Mouse (Mus musculus) liver, postnatal 0 days (tissue): ENCODE measurements around the gene Gm20696. TPM values are rescaled to one million over a fixed set of nuclear protein-coding genes. Genes with fewer than 3 reads are reported as not detected.

ENCODE experiments used
- ATAC-seq: fragments of 200-750 bp; cut with Nextera tagmentation; 2 replicates; pipeline ENCODE4 v1.8.0; 2017; ENCODE audit warnings: mild to moderate bottlenecking, moderate library complexity
- DNase-seq: peaks from one replicate; pipeline ENCODE4 v3.0.0-alpha.2; 2016
- H3K27ac ChIP-seq: fragments of 300-500 bp; sonication (generic); 2 replicates; pipeline ENCODE4 v1.5.1; 2014; ENCODE audit warnings: antibody characterized with exemption, moderate library complexity, mild to moderate bottlenecking, low read depth
- H3K27me3 ChIP-seq: fragments of 300-500 bp; sonication (generic); 2 replicates; pipeline ENCODE4 v1.6.1; 2014; ENCODE audit warnings: low read length, control low read depth, mixed read lengths; ENCODE audit not compliant: insufficient read depth
- H3K36me3 ChIP-seq: fragments of 300-500 bp; sonication (generic); replicated peaks from 2 replicates; pipeline ENCODE4 v1.6.1; 2014; ENCODE audit warnings: mild to moderate bottlenecking, control low read depth, low read length, moderate library complexity, mixed read lengths; ENCODE audit not compliant: insufficient read depth
- H3K4me1 ChIP-seq: fragments of 300-500 bp; sonication (generic); 2 replicates; pipeline ENCODE4 v1.6.1; 2014; ENCODE audit warnings: antibody characterized with exemption, mild to moderate bottlenecking, control low read depth; ENCODE audit not compliant: insufficient read depth
- H3K4me2 ChIP-seq: fragments of 300-500 bp; sonication (generic); 2 replicates; pipeline ENCODE4 v1.6.1; 2014; ENCODE audit warnings: low read depth, mild to moderate bottlenecking, low read length, moderate library complexity, mixed read lengths
- H3K4me3 ChIP-seq: fragments of 300-500 bp; sonication (generic); 2 replicates; pipeline ENCODE4 v1.5.1; 2014; ENCODE audit warnings: low read depth, low read length
- H3K9ac ChIP-seq: fragments of 300-500 bp; sonication (generic); replicated peaks from 2 replicates; pipeline ENCODE4 v1.6.1; 2014; ENCODE audit warnings: mild to moderate bottlenecking, moderate library complexity
- H3K9me3 ChIP-seq: fragments of 300-500 bp; sonication (generic); 2 replicates; pipeline ENCODE4 v1.6.1; 2016; ENCODE audit warnings: mild to moderate bottlenecking, control low read depth, low read length, mixed read lengths
- CTCF ChIP-seq: sonication (generic); IDR thresholded peaks from 2 replicates; pipeline ENCODE4 v1.5.1; 2016; ENCODE audit warnings: antibody characterized with exemption, low read depth
- EP300 ChIP-seq: IDR thresholded peaks from 2 replicates; pipeline ENCODE4 v1.6.1; 2016; ENCODE audit warnings: antibody characterized with exemption, low read depth, mild to moderate bottlenecking
- WGBS: fragments of 180-500 bp; shearing (Covaris S2); extraction: QIAGEN DNeasy Blood & Tissue Kit; methylation state at CpG from one replicate; pipeline ENCODE4 v1.1.7; 2014; ENCODE audit not compliant: insufficient replicate concordance; 5-methylcytosine and 5-hydroxymethylcytosine counted together
- polyA plus RNA-seq: library from polyadenylated mRNA; unstranded; fragments of >200 nt; fragmentation: Nextera tagmentation; extraction: Ambion mirVana; gene quantifications from 2 replicates; pipeline ENCODE4 v1.2.1, GENCODE M21; 2015

Gene Gm20696
- polyA plus RNA-seq: 0.86 and 1.2 TPM in 2 replicates

GRCm38 (mm10) chr6:99666318-99667171, at the start of gene Gm20696, which contains the start of gene Eif4e3:
Gm20696 (minus strand) TSS chr6:99666797.
Eif4e3 (minus strand) TSS chr6:99666771.
- Histone ChIP-seq H3K4me1 (no peaks in the 10 kb centered on the region), H3K9me3 (no peaks in the 10 kb centered on the region), H3K4me2 (peak within 1 kb of the TSS; percentile 82), H3K27ac (peak within 1 kb of the TSS; percentile 59), H3K27me3 (peaks cover 4% of the 10 kb centered on the region; the same call in 1 of the 2 replicates), H3K36me3 (no peaks in the 10 kb centered on the region), H3K9ac (peak within 1 kb of the TSS; percentile 72), H3K4me3 (peak within 1 kb of the TSS; percentile 67)
- ATAC-seq: peak; percentile 78
- peak; percentile 74 for DNase-seq
- TF ChIP-seq EP300: no peak
- TF ChIP-seq CTCF: no peak
- WGBS: under 1% methylated on average over 60 of the region's 75 CpGs

DNA sequence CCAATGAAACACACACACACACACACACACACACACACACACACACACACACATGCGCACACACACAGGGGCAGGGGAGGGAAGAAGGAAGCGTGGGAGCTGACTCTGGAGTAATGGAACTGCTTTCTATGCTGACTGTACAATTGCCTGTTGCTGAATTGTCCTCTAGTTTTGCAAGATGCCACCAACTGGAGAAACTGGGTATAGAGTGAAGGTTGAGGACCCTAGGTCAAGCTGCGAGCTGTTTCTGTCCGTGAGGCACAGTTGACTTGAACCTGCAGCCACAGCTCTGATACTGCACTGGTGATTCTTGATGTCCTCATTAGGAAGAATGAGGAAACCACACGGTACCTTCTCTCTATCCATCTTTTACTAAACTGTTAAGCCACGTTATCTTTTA, 49.3 kb upstream of the Gm20696 start:
- WGBS: 42% methylated on average over 5 of the region's 6 CpGs
- Histone ChIP-seq H3K36me3 (no peaks in the 10 kb centered on the region), H3K27ac (no peak overlapping the region), H3K4me1 (no peaks in the 10 kb centered on the region), H3K4me2 (no peak overlapping the region), H3K9ac (no peak overlapping the region), H3K4me3 (no peak overlapping the region), H3K9me3 (no peaks in the 10 kb centered on the region), H3K27me3 (no peaks in the 10 kb centered on the region)
- TF ChIP-seq EP300 (no peak), CTCF (no peak)
- no peak for ATAC-seq
- no peak for DNase-seq

- no peaks in the 10 kb centered on the region for H3K27me3 ChIP-seq
- H3K4me2 ChIP-seq: no peak overlapping the region
- 49% methylated on average over 6 of the region's 6 CpGs for WGBS
- H3K27ac ChIP-seq: no peak overlapping the region
- DNase-seq (no peak), ATAC-seq (no peak)
- no peak overlapping the region for H3K4me3 ChIP-seq
- TF ChIP-seq CTCF (no peak), EP300 (no peak)
- no peaks in the 10 kb centered on the region for H3K4me1 ChIP-seq
- no peak overlapping the region for H3K9ac ChIP-seq
- H3K36me3 ChIP-seq: no peaks in the 10 kb centered on the region
- H3K9me3 ChIP-seq: no peaks in the 10 kb centered on the region
Observed at GRCm38 (mm10) chr6:99715191-99715590, 48.6 kb upstream of the Gm20696 start.

DNA sequence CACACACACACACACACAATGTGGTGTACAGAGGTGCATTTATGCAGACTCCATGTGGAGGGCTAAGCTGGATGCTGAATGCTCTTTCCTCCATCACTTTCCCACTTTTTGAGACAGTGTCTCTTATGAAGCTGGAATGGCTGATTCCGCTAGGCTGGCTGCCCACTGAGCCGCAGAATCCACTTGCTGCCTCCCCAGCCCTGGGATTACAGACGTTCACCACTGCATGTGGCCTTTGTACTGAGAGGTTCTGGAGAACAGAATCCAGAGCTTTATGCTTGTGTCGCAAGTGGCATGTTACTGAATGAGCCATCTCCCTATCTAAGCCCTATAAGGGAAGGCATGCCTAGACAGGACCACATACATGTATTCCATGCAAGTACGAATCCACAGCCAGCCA, 46.7 kb upstream of the Gm20696 start:
- no peak for DNase-seq
- ATAC-seq: no peak
- Histone ChIP-seq H3K27ac (no peak overlapping the region), H3K9me3 (no peaks in the 10 kb centered on the region), H3K27me3 (no peaks in the 10 kb centered on the region), H3K4me3 (no peak overlapping the region), H3K4me2 (no peak overlapping the region), H3K36me3 (no peaks in the 10 kb centered on the region), H3K4me1 (no peaks in the 10 kb centered on the region), H3K9ac (no peak overlapping the region)
- TF ChIP-seq EP300: no peak
- TF ChIP-seq CTCF: no peak
- 73% methylated on average over 5 of the region's 5 CpGs for WGBS

DNA sequence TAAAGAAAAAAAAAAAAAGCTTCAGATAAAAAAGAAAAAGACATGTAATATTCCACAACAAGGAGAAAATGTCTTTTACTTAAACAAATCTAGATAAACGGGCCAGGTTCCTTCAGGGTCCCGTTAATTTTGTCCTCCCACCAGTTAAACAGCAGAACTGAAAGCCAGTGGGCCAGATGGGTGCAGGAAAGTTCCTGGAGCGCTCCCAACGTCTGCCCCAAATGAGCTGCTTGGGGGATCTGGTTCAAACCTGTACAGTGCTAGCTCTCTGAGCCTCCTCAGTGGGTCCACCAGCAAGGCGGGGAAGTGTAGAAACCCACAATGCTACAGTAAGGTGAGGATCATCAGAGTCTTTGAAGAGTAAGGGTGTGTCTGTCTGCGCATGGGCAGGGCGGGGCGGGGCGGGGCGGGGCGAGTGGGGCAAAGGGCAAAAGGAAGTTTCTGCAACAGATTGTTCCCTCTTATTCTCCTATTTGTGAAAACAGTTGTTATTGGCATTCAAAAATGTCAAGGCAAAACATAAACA, 45.0 kb upstream of the Gm20696 start:
- TF ChIP-seq EP300: no peak
- TF ChIP-seq CTCF: no peak
- Histone ChIP-seq H3K9ac (no peak overlapping the region), H3K36me3 (no peaks in the 10 kb centered on the region), H3K27me3 (no peaks in the 10 kb centered on the region), H3K4me3 (no peak overlapping the region), H3K4me2 (no peak overlapping the region), H3K4me1 (no peaks in the 10 kb centered on the region), H3K9me3 (no peaks in the 10 kb centered on the region), H3K27ac (no peak overlapping the region)
- no peak for ATAC-seq
- no peak for DNase-seq
- 59% methylated on average over 11 of the region's 11 CpGs for WGBS

DNA sequence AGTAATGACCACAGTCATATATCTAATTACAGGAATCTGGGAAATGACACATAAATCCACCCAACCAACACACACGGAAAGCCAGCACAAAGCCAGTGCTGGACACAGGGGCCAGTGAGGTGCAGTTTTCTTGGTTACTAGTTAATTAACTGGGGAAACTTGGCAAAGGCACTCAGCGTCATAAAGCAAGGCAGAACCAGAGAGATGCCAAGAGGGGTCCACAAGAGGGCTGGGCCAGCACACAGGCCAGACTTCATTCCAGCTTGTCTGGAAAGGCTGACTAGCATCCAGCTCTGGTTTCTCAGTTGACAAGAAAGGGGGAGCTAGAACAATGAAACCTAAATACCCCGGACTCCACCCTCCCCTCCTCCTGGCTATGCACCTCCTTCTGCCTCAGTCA, 33.9 kb upstream of the Gm20696 start:
- Histone ChIP-seq H3K4me3 (no peak overlapping the region), H3K9me3 (no peaks in the 10 kb centered on the region), H3K4me2 (no peak overlapping the region), H3K9ac (no peak overlapping the region), H3K36me3 (no peaks in the 10 kb centered on the region), H3K27ac (no peak overlapping the region), H3K4me1 (no peaks in the 10 kb centered on the region), H3K27me3 (peaks cover 22% of the 10 kb centered on the region)
- TF ChIP-seq CTCF (no peak), EP300 (no peak)
- ATAC-seq (no peak), DNase-seq (no peak)
- WGBS: 73% methylated on average over 3 of the region's 3 CpGs
